Mouse (Mus musculus) cerebellum, adult 2 months (tissue): ENCODE measurements around the gene P3h1.

Experiments
- CTCF ChIP-seq: fragments of 200-500 bp; IDR thresholded peaks from 2 replicates; pipeline ENCODE4 v1.5.1; 2011; ENCODE audit warnings: low read depth, mild to moderate bottlenecking, control low read depth, low read length, moderate library complexity, borderline replicate concordance; ENCODE audit not compliant: insufficient read depth
- POLR2A ChIP-seq: fragments of 200-500 bp; IDR thresholded peaks from 2 replicates; pipeline ENCODE4 v1.6.1; 2011; ENCODE audit warnings: low read length, control low read depth, borderline replicate concordance; ENCODE audit not compliant: insufficient read depth

DNA sequence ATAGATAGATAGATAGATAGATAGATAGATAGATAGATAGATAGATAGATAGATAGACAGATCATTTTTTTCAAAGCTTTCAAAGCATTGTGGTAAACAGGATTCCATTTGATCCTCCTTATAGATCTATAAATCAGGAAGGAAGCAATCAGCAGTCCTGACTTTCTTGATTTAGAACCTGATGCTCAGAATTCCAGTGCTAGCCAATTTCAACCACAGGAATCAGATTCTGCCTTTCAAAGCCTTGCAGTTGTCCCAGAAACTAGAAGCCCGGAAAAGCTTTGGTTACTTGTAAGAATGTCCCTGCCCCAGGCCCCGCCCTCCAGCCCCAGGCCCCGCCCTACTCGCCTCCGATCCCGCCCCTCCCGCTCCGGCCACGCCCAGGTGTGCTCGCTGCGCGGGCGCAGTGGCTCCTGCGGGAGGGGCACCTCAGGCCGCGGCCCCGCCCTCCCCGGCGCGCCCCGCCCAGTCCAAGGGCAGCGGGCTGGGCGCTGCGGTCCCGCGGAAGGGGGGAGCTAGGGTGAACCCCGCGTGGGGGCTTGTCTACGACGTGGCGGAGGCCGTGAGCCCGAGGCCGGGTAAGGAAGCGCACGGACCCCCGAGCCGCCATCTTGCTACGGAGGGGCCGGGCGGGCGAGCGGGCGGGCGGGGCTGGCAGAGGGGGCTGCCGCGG lies 37.7 kb upstream of the P3h1 start, which contains the start of gene Svbp:
- TF ChIP-seq CTCF: no peak
- peak; percentile 23; the same call in 1 of the 2 replicates for TF ChIP-seq POLR2A
